ENCODE assay signal across 19 mouse cellular contexts in the genomic region with DNA sequence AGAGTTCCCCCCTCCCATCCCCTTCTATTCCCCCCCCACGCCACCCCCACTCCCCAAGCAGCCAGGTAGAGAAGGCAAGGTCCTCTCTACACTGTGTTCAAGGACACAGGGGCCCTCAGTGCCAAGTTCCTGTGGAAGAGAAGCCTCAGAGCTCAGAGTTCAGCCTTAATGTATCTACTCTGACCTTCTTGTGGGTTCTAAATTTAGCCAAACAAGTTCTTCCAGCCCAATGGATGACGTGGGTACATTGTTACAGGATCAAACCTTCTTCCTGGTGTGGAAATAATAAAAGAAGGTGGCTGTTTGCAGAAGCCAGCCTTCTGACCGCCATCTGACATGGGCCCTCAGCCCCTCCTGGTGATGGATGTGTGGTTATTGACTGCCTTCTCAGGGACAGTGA. TPM values are rescaled to one million over a fixed set of nuclear protein-coding genes. Genes with fewer than 3 reads are reported as not detected.
DNase-seq lines count a peak whose midpoint lies in the region; ATAC-seq lines count a peak whose summit lies in the region.
"Had no signal": no experiment of that assay in that cellular context is flagged by ENCODE, and none has a peak within 500 bp of the region (broad histone marks: within the 10 kb centered on the region; RNA-seq: fewer than 3 reads in every experiment).

No protein-coding gene starts in this region.

- no peak for ATAC-seq in kidney, embryonic 16.5 days (ENCODE audit: low FRiP score, low TSS enrichment)
- ATAC-seq in common myeloid progenitor, adult 5-6 weeks (replicated peaks; ENCODE audit: low read depth, poor library complexity, severe bottlenecking), result peak; percentile 36
- ATAC-seq in intestine, embryonic 15.5 days, result peak; percentile 71
- ATAC-seq in stomach, embryonic 14.5 days (ENCODE audit: insufficient number of reproducible peaks, insufficient read depth, low FRiP score, low read depth), result peak; percentile 33
- ATAC-seq: forebrain, embryonic 14.5 days; hindbrain, embryonic 16.5 days had no signal

- peaks cover 7% of the 10 kb centered on the region for H3K9me3 ChIP-seq in kidney, embryonic 16.5 days (ENCODE audit: low read length)
- H3K9me3 ChIP-seq in intestine, embryonic 15.5 days, result no peaks in the 10 kb centered on the region
- H3K9me3 ChIP-seq in stomach, embryonic 14.5 days (ENCODE audit: control insufficient read depth, low read depth, low read length), result no peaks in the 10 kb centered on the region; the same call in 1 of the 2 replicates
- H3K9me3 ChIP-seq in limb, embryonic 10.5 days (replicated peaks), result no peaks in the 10 kb centered on the region
- H3K9me3 ChIP-seq: limb, embryonic 15.5 days; liver, embryonic 15.5 days had no signal

- WGBS in kidney, embryonic 16.5 days, result 56% methylated on average over 3 of the region's 3 CpGs
- 35% methylated on average over 3 of the region's 3 CpGs for WGBS in intestine, embryonic 15.5 days
- 36% methylated on average over 3 of the region's 3 CpGs for WGBS in stomach, embryonic 14.5 days
- 56% methylated on average over 3 of the region's 3 CpGs for WGBS in limb, embryonic 10.5 days

- H3K27ac ChIP-seq in kidney, embryonic 16.5 days (ENCODE audit: low read length), result 0 out of 2 replicates have a peak overlapping the region, but pooled peaks have one; percentile 81
- peak overlapping the region; percentile 91 for H3K27ac ChIP-seq in intestine, embryonic 15.5 days
- peak overlapping the region; percentile 94; the same call in 1 of the 2 replicates for H3K27ac ChIP-seq in stomach, embryonic 14.5 days (ENCODE audit: low read length)
- no peak overlapping the region for H3K27ac ChIP-seq in limb, embryonic 10.5 days
- H3K27ac ChIP-seq: embryonic facial prominence, embryonic 12.5 days; liver, embryonic 15.5 days had no signal

- H3K27me3 ChIP-seq in kidney, embryonic 16.5 days (ENCODE audit: insufficient read depth, low read length), result no peaks in the 10 kb centered on the region
- H3K27me3 ChIP-seq in intestine, embryonic 15.5 days (replicated peaks), result no peaks in the 10 kb centered on the region
- no peaks in the 10 kb centered on the region for H3K27me3 ChIP-seq in stomach, embryonic 14.5 days (ENCODE audit: control insufficient read depth, insufficient read depth, low read length)
- H3K27me3 ChIP-seq in limb, embryonic 10.5 days (ENCODE audit: low read depth, poor library complexity, severe bottlenecking), result no peaks in the 10 kb centered on the region
- H3K27me3 ChIP-seq: embryonic facial prominence, embryonic 12.5 days; limb, embryonic 15.5 days; liver, embryonic 15.5 days had no signal

- DNase-seq in kidney, adult 9 months, result no peak
- DNase-seq in limb, embryonic 10.5 days (ENCODE audit: low spot score), result no peak
- no peak for DNase-seq in spleen, postnatal 14 days (ENCODE audit: low spot score in 2 of 2)
- DNase-seq: adrenal gland, adult 2 months; cerebellum, adult 9-10 months; heart, postnatal 36 days; kidney, adult 8-10 months; layer of hippocampus, postnatal 36 days; midbrain, embryonic 14.5 days; thymus, postnatal 14 days had no signal

- no peaks in the 10 kb centered on the region for H3K4me1 ChIP-seq in kidney, embryonic 16.5 days (ENCODE audit: insufficient read depth, low read length)
- H3K4me1 ChIP-seq in intestine, embryonic 15.5 days (replicated peaks), result peaks cover 28% of the 10 kb centered on the region
- H3K4me1 ChIP-seq in stomach, embryonic 14.5 days (ENCODE audit: control insufficient read depth, insufficient read depth, low read length), result peaks cover 16% of the 10 kb centered on the region; the same call in 1 of the 2 replicates
- H3K4me1 ChIP-seq in limb, embryonic 10.5 days, result peaks cover 4% of the 10 kb centered on the region; the same call in 1 of the 2 replicates
- H3K4me1 ChIP-seq: liver, embryonic 15.5 days had no signal

- no peaks in the 10 kb centered on the region for H3K36me3 ChIP-seq in kidney, embryonic 16.5 days (ENCODE audit: insufficient read depth, low read length)
- H3K36me3 ChIP-seq in intestine, embryonic 15.5 days, result no peaks in the 10 kb centered on the region
- no peaks in the 10 kb centered on the region for H3K36me3 ChIP-seq in stomach, embryonic 14.5 days (ENCODE audit: control insufficient read depth, insufficient read depth, low read length)
- H3K36me3 ChIP-seq in limb, embryonic 10.5 days, result no peaks in the 10 kb centered on the region
- H3K36me3 ChIP-seq: embryonic facial prominence, embryonic 12.5 days; limb, embryonic 15.5 days; liver, embryonic 15.5 days had no signal

- no peak overlapping the region for H3K9ac ChIP-seq in kidney, embryonic 16.5 days (replicated peaks; ENCODE audit: low read length)
- H3K9ac ChIP-seq in intestine, embryonic 15.5 days, result no peak overlapping the region
- no peak overlapping the region for H3K9ac ChIP-seq in stomach, embryonic 14.5 days (replicated peaks; ENCODE audit: low read depth, low read length)
- H3K9ac ChIP-seq: embryonic facial prominence, embryonic 12.5 days; limb, embryonic 15.5 days; liver, embryonic 15.5 days had no signal

- no peak overlapping the region for H3K4me2 ChIP-seq in kidney, embryonic 16.5 days (replicated peaks; ENCODE audit: low read depth, low read length)
- no peak overlapping the region for H3K4me2 ChIP-seq in intestine, embryonic 15.5 days (replicated peaks)
- H3K4me2 ChIP-seq in stomach, embryonic 14.5 days (replicated peaks; ENCODE audit: low read depth, low read length), result no peak overlapping the region
- H3K4me2 ChIP-seq: embryonic facial prominence, embryonic 12.5 days; limb, embryonic 15.5 days; liver, embryonic 15.5 days had no signal

- no peak overlapping the region for H3K4me3 ChIP-seq in kidney, embryonic 16.5 days (ENCODE audit: low read length)
- no peak overlapping the region for H3K4me3 ChIP-seq in intestine, embryonic 15.5 days (replicated peaks)
- H3K4me3 ChIP-seq in stomach, embryonic 14.5 days (ENCODE audit: low read depth, low read length), result no peak overlapping the region
- no peak overlapping the region for H3K4me3 ChIP-seq in limb, embryonic 10.5 days
- H3K4me3 ChIP-seq: embryonic facial prominence, embryonic 12.5 days; limb, embryonic 15.5 days; liver, embryonic 15.5 days had no signal

RNA-seq across cellular contexts. Expression of gene Ripor3, which starts 16.0 kb away (rescaled TPM):
- polyA plus RNA-seq in kidney, embryonic 16.5 days (2015; fragmentation: Nextera tagmentation; extraction: Ambion mirVana), result 1.9 and 2.6 TPM in 2 replicates
- total RNA-seq in common myeloid progenitor, adult 5-6 weeks (2017), result 0.09 TPM in 1 of 2 replicates, not detected in the other
- 3.7 and 4.2 TPM in 2 replicates for polyA plus RNA-seq in intestine, embryonic 15.5 days (2015; fragmentation: Nextera tagmentation; extraction: Ambion mirVana)
- polyA plus RNA-seq in stomach, embryonic 14.5 days (2014; fragmentation: Nextera tagmentation; extraction: Ambion mirVana), result 4.2 and 4.3 TPM in 2 replicates
- 0.44 and 0.49 TPM in 2 replicates for polyA plus RNA-seq in limb, embryonic 10.5 days (2016; fragmentation: Nextera tagmentation; extraction: Ambion mirVana)

RNA-seq across cellular contexts. Expression of gene Pard6b, which starts 54.3 kb away (rescaled TPM):
- polyA plus RNA-seq in kidney, embryonic 16.5 days (2015; fragmentation: Nextera tagmentation; extraction: Ambion mirVana), result 20.0 and 23.9 TPM in 2 replicates
- 0.41 and 1.2 TPM in 2 replicates for total RNA-seq in common myeloid progenitor, adult 5-6 weeks (2017)
- 16.9 and 17.4 TPM in 2 replicates for polyA plus RNA-seq in intestine, embryonic 15.5 days (2015; fragmentation: Nextera tagmentation; extraction: Ambion mirVana)
- polyA plus RNA-seq in stomach, embryonic 14.5 days (2014; fragmentation: Nextera tagmentation; extraction: Ambion mirVana), result 12.3 and 13.2 TPM in 2 replicates
- polyA plus RNA-seq in limb, embryonic 10.5 days (2016; fragmentation: Nextera tagmentation; extraction: Ambion mirVana), result 4.5 and 6.0 TPM in 2 replicates
